Mouse (Mus musculus): ENCODE measurements around the gene Scn3a. TPM values are rescaled to one million over a fixed set of nuclear protein-coding genes. Genes with fewer than 3 reads are reported as not detected.
A peak's percentile ranks its signal among the peaks of the same experiment; 100 is the strongest.

The Scn3a gene
- polyA plus RNA-seq, 1 experiment from 2014 or later, result 0.49 TPM

DNA sequence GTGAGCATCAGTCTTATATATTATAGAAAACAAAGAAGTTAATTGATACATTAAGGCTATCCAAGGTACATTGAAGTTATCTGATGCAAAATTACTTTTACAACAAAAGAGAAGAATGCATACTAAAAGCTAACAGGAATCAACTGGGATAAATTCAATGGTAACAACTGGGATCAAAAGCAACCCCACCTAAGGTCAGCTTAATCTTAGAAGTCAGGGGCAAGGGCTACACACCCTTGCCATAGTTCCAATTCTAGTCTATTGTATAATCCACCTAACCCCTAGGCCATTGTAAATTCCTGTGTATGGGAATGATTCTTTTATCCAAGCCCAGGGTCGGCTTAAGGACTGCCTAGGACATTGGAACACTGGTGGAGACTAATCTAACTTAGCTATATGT lies 130.5 kb downstream of the Scn3a start:
- no peaks in the 10 kb centered on the region for H3K9me3 ChIP-seq (replicated peaks)
- no peaks in the 10 kb centered on the region for H3K27me3 ChIP-seq
- H3K27ac ChIP-seq, result no peak overlapping the region
- no peak overlapping the region for H3K4me3 ChIP-seq
- no peak for ATAC-seq (replicated peaks; ENCODE audit: insufficient number of reproducible peaks, insufficient read depth, low FRiP score, low read depth)
- WGBS, result 75% methylated on average over 1 of the region's 1 CpGs
- no peak overlapping the region for H3K4me2 ChIP-seq
- no peaks in the 10 kb centered on the region for H3K36me3 ChIP-seq
- no peak overlapping the region for H3K9ac ChIP-seq
- peaks cover 9% of the 10 kb centered on the region for H3K4me1 ChIP-seq (replicated peaks)

DNA sequence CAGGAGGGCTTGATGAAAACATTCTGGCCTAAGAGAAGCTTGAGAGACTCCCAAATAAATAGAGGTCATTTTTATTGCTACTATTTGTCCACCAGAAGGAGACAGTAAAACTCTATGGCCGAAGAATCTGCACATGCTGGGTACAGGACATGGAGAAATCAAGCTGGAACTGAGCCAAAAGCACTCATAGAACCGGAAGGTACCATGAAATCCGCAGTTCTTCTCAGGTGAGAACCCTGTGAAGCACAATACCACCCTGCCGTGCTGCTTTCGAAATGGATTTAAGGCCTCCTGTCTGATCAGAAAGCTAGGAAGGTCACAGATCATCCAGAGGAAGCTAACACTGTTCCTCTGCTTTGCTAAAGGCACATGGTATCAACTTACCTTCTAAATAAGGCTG lies 143.9 kb downstream of the Scn3a start:
- H3K9ac ChIP-seq, result no peak overlapping the region
- H3K4me3 ChIP-seq, result no peak overlapping the region
- H3K36me3 ChIP-seq, result no peaks in the 10 kb centered on the region
- H3K9me3 ChIP-seq (replicated peaks), result no peaks in the 10 kb centered on the region
- H3K27ac ChIP-seq, result no peak overlapping the region
- 61% methylated on average over 5 of the region's 5 CpGs for WGBS
- no peak overlapping the region for H3K4me2 ChIP-seq
- H3K27me3 ChIP-seq, result no peaks in the 10 kb centered on the region
- ATAC-seq (replicated peaks; ENCODE audit: insufficient number of reproducible peaks, insufficient read depth, low FRiP score, low read depth), result no peak
- H3K4me1 ChIP-seq (replicated peaks), result no peaks in the 10 kb centered on the region

DNA sequence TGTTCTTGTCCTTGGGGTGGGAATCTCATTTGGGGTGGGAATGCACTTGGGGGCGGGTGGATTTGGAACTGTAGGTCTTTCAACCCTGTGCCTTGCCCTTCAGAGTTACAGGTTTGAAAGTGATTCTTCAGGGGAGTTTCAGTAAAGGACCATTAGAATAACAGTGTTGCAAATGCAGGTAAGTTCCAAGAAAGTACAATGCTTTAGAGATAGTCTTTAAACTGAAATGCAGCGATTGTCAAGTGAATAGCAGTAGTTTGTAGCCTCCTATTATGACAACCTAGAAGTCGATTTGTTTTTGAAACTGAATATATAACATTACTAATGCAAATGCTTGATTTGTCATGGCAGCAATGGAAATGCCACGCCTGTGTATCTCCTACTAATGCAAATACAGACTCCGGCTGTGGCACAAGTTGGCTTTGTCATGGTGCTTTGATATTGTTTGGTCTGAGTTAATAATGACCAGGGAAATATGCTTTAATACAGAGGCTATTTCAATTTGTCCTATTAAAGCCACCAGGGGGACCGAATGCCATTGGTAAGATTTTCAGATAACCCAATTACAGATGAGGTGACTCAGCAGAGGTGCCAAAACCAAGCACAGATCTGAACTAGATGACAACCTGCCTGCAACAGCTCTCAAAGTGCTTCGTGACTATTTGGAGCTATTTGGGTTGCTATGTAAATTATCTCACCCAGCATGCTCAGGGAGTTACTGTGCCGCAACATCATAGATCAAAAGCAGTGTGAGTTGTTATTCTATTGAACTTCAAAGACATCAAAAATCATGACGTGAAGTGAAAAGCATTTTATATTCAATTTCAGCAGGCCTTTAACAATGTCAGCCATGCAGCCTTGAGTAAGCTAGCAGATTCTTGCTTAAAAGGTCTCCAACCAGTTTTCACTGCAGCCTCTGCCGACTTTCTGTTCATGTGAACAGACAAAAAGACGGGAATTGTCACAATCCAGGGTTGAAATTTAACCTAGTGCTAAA lies 145.9 kb downstream of the Scn3a start:
- no peak overlapping the region for H3K27ac ChIP-seq
- no peaks in the 10 kb centered on the region for H3K27me3 ChIP-seq
- WGBS, result 63% methylated on average over 11 of the region's 11 CpGs
- H3K4me1 ChIP-seq (replicated peaks), result no peaks in the 10 kb centered on the region
- no peak overlapping the region for H3K4me3 ChIP-seq
- ATAC-seq (replicated peaks; ENCODE audit: insufficient number of reproducible peaks, insufficient read depth, low FRiP score, low read depth), result no peak
- no peak overlapping the region for H3K4me2 ChIP-seq
- no peaks in the 10 kb centered on the region for H3K36me3 ChIP-seq
- no peaks in the 10 kb centered on the region for H3K9me3 ChIP-seq (replicated peaks)
- H3K9ac ChIP-seq, result no peak overlapping the region

DNA sequence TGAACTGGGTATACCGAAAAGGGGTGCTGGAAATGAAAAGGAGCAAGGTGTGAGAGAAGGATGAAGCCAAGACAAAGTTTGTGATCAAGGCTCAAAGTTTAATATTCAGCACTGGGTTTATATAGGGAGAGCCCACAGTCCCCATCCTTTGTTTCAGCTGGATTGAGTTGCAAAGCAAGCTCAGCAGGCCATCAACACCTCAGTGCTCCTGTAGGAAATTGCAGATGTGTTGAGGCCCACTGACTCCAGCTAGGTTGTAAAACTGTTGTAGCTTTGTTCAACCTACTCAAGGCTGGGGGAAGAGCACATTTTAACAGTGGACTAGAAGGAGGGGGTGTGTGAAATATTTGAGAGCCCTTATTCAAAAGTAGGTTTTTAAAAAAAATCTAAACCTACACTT lies 148.8 kb downstream of the Scn3a start:
- no peak overlapping the region for H3K4me3 ChIP-seq
- H3K27ac ChIP-seq, result no peak overlapping the region
- peaks cover 5% of the 10 kb centered on the region for H3K4me1 ChIP-seq (replicated peaks)
- no peak for ATAC-seq (replicated peaks; ENCODE audit: insufficient number of reproducible peaks, insufficient read depth, low FRiP score, low read depth)
- no peak overlapping the region for H3K4me2 ChIP-seq
- WGBS, result 53% methylated on average over 1 of the region's 1 CpGs
- H3K9ac ChIP-seq, result no peak overlapping the region
- no peaks in the 10 kb centered on the region for H3K9me3 ChIP-seq (replicated peaks)
- no peaks in the 10 kb centered on the region for H3K27me3 ChIP-seq
- H3K36me3 ChIP-seq, result no peaks in the 10 kb centered on the region

DNA sequence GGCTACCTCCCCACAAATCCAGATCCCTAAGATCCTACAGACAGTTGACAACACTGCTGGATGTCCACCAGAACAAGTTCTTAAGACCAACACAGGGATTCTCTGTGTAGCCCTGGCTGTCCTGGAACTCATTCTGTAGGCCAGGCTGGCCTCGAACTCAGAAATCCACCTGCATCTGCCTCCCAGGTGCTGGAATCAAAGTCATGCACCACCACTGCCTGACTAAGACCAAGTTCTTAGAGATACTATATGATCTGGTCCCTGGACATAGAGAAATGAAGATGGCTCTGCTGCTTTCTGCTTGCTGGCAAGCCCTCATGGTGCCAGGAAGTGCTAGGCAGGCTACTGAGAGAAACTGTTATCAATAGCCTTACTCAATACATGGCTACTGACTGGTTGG lies 150.9 kb downstream of the Scn3a start:
- no peaks in the 10 kb centered on the region for H3K9me3 ChIP-seq (replicated peaks)
- peaks cover 5% of the 10 kb centered on the region for H3K4me1 ChIP-seq (replicated peaks)
- H3K27me3 ChIP-seq, result no peaks in the 10 kb centered on the region
- 95% methylated on average over 1 of the region's 1 CpGs for WGBS
- H3K4me3 ChIP-seq, result no peak overlapping the region
- H3K9ac ChIP-seq, result no peak overlapping the region
- no peak overlapping the region for H3K4me2 ChIP-seq
- no peak overlapping the region for H3K27ac ChIP-seq
- no peak for ATAC-seq (replicated peaks; ENCODE audit: insufficient number of reproducible peaks, insufficient read depth, low FRiP score, low read depth)
- no peaks in the 10 kb centered on the region for H3K36me3 ChIP-seq

DNA sequence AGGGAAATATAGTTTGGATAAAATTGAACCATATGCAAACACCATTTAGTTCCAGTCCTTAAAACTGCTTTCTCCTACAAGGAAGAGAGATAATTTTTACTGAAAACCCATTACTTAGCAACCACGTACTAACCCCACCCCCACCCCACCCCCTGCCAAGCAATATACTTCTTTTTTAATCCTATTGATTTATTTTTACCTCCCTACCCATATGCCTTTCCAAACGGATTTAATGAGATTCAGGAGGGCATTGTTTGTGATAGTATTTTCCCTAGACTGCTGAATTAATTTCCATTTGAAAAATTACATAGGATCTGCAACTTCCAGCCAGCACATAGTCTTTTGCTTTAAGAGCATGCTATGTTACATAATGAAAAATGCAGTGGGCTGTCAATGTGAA lies 152.1 kb downstream of the Scn3a start:
- 10% methylated on average over 2 of the region's 2 CpGs for WGBS

DNA sequence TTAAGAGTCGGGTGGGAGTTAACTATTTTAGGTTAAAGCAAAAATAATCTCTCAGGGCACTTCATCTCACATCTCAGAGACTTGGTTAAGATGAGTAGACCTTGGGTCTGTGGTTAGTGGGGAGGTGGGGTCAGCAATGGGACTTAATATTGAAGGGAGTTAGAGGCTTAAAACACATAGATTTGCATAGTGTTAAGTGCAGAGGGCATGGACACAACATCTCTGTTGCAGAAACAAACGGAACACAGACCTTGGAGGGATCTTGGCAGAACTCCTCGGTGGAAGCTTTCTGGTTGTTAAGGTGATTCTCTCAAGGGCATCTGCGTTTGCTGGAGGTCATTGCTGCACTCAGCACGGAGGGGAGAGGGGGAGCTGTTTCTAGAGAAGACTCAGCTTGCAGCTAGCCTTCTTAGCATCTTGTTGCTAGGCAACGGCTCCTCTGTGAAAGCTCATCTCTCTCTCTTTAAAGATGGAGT lies 152.6 kb downstream of the Scn3a start:
- no peak overlapping the region for H3K9ac ChIP-seq
- ATAC-seq (replicated peaks; ENCODE audit: insufficient number of reproducible peaks, insufficient read depth, low FRiP score, low read depth), result no peak

More for the DNA sequence above, 152.1 kb downstream of the Scn3a start:
- Histone ChIP-seq H3K4me2 (peak overlapping the region; percentile 72; the same call in 1 of the 2 replicates), H3K9me3 (replicated peaks) (no peaks in the 10 kb centered on the region), H3K36me3 (no peaks in the 10 kb centered on the region), H3K9ac (no peak overlapping the region), H3K4me3 (no peak overlapping the region), H3K4me1 (replicated peaks) (peaks cover 5% of the 10 kb centered on the region), H3K27ac (no peak overlapping the region), H3K27me3 (no peaks in the 10 kb centered on the region)
- no peak for ATAC-seq (replicated peaks; ENCODE audit: insufficient number of reproducible peaks, insufficient read depth, low FRiP score, low read depth)

DNA sequence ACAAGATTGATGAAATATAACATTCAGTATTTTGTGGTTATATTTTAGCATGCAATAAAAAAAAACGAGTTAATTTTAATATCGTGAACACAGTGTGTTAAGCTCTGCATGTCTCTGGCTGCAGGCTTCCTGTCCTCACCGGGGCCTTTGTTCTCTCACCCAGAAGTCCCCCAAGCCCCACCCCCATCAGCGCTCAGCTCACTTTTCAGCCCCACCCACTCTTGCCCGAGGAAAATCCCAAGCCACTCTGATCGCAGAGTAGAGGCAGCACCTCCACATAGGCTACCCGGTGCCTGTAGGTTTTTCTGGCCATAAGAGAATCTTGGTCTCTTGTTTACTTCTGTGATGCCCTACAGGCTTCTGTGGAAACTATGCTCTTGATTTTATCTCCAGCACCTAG lies 153.2 kb downstream of the Scn3a start:
- peak; percentile 86 for ATAC-seq (replicated peaks; ENCODE audit: insufficient number of reproducible peaks, insufficient read depth, low FRiP score, low read depth)
- H3K9ac ChIP-seq, result peak overlapping the region; percentile 40; the same call in 1 of the 2 replicates

More for the DNA sequence above, 152.6 kb downstream of the Scn3a start:
- 5% methylated on average over 6 of the region's 6 CpGs for WGBS
- Histone ChIP-seq H3K4me1 (replicated peaks) (peaks cover 5% of the 10 kb centered on the region), H3K27me3 (no peaks in the 10 kb centered on the region), H3K27ac (peak overlapping the region; percentile 75), H3K4me3 (peak overlapping the region; percentile 47), H3K4me2 (peak overlapping the region; percentile 72), H3K36me3 (no peaks in the 10 kb centered on the region), H3K9me3 (replicated peaks) (no peaks in the 10 kb centered on the region)

DNA sequence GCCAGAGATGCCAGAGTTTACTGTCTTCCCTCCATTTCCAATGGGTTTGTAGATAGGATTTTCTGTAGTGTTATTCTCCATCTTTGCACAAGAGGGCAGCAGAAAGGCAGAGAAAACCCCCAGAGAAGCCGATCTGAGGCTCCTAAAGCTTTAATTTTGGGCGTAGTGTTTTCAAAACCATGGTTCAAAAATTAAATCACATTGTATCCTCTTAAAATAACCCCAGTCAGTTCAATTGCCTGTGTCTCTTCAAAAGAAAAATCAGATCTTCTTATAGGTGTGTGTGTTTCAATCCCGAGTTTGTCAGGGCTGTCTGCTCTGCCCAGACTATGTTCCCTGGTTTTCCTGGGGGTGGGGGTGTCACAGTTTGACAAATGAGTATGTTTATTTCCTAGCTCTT lies 153.7 kb downstream of the Scn3a start:
- Histone ChIP-seq H3K4me3 (peak overlapping the region; percentile 47), H3K9ac (peak overlapping the region; percentile 40), H3K4me2 (peak overlapping the region; percentile 72), H3K4me1 (replicated peaks) (peaks cover 5% of the 10 kb centered on the region), H3K36me3 (no peaks in the 10 kb centered on the region), H3K9me3 (replicated peaks) (no peaks in the 10 kb centered on the region), H3K27me3 (no peaks in the 10 kb centered on the region), H3K27ac (peak overlapping the region; percentile 75)
- ATAC-seq (replicated peaks; ENCODE audit: insufficient number of reproducible peaks, insufficient read depth, low FRiP score, low read depth), result no peak
- 0% methylated on average over 3 of the region's 3 CpGs for WGBS

More for the DNA sequence above, 153.2 kb downstream of the Scn3a start:
- H3K36me3 ChIP-seq, result no peaks in the 10 kb centered on the region
- no peaks in the 10 kb centered on the region for H3K9me3 ChIP-seq (replicated peaks)
- WGBS, result under 1% methylated on average over 7 of the region's 7 CpGs
- H3K4me1 ChIP-seq (replicated peaks), result peaks cover 5% of the 10 kb centered on the region
- H3K27ac ChIP-seq, result peak overlapping the region; percentile 75
- peak overlapping the region; percentile 47 for H3K4me3 ChIP-seq
- H3K27me3 ChIP-seq, result no peaks in the 10 kb centered on the region
- peak overlapping the region; percentile 72 for H3K4me2 ChIP-seq

Measured in heart, embryonic 15.5 days (tissue).